Mouse (Mus musculus): ENCODE measurements at regions not wholly inside any gene's neighbourhood (a gene's known extent, or its start where the extent isn't known, plus 50 kb on each side); places are given as distances from the start of the nearest gene placed in this dataset.
A peak's percentile ranks its signal among the peaks of the same experiment; 100 is the strongest.

GRCm38 (mm10) chr14:58638337-58638696 is 504.4 kb downstream of the 1700129C05Rik start:
- no peaks in the 10 kb centered on the region for H3K9me3 ChIP-seq (ENCODE audit: low read length)
- no peak overlapping the region for H3K4me2 ChIP-seq (ENCODE audit: low read depth)
- H3K9ac ChIP-seq: no peak overlapping the region
- H3K27me3 ChIP-seq (ENCODE audit: insufficient read depth, low read length): no peaks in the 10 kb centered on the region
- no peaks in the 10 kb centered on the region for H3K36me3 ChIP-seq (ENCODE audit: insufficient read depth)
- H3K27ac ChIP-seq (ENCODE audit: low read depth, low read length): no peak overlapping the region
- H3K4me3 ChIP-seq (ENCODE audit: low read depth, low read length): no peak overlapping the region
- ATAC-seq: no peak
- H3K4me1 ChIP-seq (ENCODE audit: insufficient read depth): no peaks in the 10 kb centered on the region
- WGBS: 31% methylated on average over 7 of the region's 7 CpGs
- peak; percentile 11 for DNase-seq
- no peak for TF ChIP-seq CTCF (IDR thresholded peaks at IDR 0.05; ENCODE audit: low read depth)

- Histone ChIP-seq H3K36me3 (ENCODE audit: insufficient read depth) (no peaks in the 10 kb centered on the region), H3K4me1 (ENCODE audit: insufficient read depth) (no peaks in the 10 kb centered on the region), H3K9me3 (ENCODE audit: low read length) (no peaks in the 10 kb centered on the region), H3K9ac (no peak overlapping the region), H3K4me3 (ENCODE audit: low read depth, low read length) (no peak overlapping the region), H3K27ac (ENCODE audit: low read depth, low read length) (no peak overlapping the region), H3K4me2 (ENCODE audit: low read depth) (no peak overlapping the region), H3K27me3 (ENCODE audit: insufficient read depth, low read length) (no peaks in the 10 kb centered on the region)
- peak; percentile 23; the same call in 1 of the 2 replicates for ATAC-seq
- TF ChIP-seq CTCF (IDR thresholded peaks at IDR 0.05; ENCODE audit: low read depth): no peak
- DNase-seq: no peak
- 14% methylated on average over 13 of the region's 13 CpGs for WGBS
These were observed 505.0 kb downstream of the 1700129C05Rik start for GRCm38 (mm10) chr14:58637405-58638336.

GRCm38 (mm10) chr14:58631221-58631620 is 511.5 kb downstream of the 1700129C05Rik start:
- Histone ChIP-seq H3K36me3 (ENCODE audit: insufficient read depth) (no peaks in the 10 kb centered on the region), H3K27me3 (ENCODE audit: insufficient read depth, low read length) (no peaks in the 10 kb centered on the region), H3K27ac (ENCODE audit: low read depth, low read length) (no peak overlapping the region), H3K9me3 (ENCODE audit: low read length) (no peaks in the 10 kb centered on the region), H3K9ac (no peak overlapping the region), H3K4me2 (ENCODE audit: low read depth) (no peak overlapping the region), H3K4me3 (ENCODE audit: low read depth, low read length) (no peak overlapping the region), H3K4me1 (ENCODE audit: insufficient read depth) (no peaks in the 10 kb centered on the region)
- TF ChIP-seq CTCF (IDR thresholded peaks at IDR 0.05; ENCODE audit: low read depth): no peak
- WGBS: 63% methylated on average over 9 of the region's 9 CpGs
- no peak for ATAC-seq
- DNase-seq: no peak

GRCm38 (mm10) chr14:58628266-58628665 is 514.4 kb downstream of the 1700129C05Rik start:
- TF ChIP-seq CTCF (IDR thresholded peaks at IDR 0.05; ENCODE audit: low read depth): no peak
- WGBS: 65% methylated on average over 2 of the region's 2 CpGs
- no peak overlapping the region for H3K27ac ChIP-seq (ENCODE audit: low read depth, low read length)

GRCm38 (mm10) chr14:58626506-58627256 is 516.0 kb downstream of the 1700129C05Rik start:
- 82% methylated on average over 5 of the region's 5 CpGs for WGBS
- H3K9me3 ChIP-seq (ENCODE audit: low read length): no peaks in the 10 kb centered on the region
- no peak for DNase-seq
- no peak overlapping the region for H3K4me3 ChIP-seq (ENCODE audit: low read depth, low read length)
- no peaks in the 10 kb centered on the region for H3K36me3 ChIP-seq (ENCODE audit: insufficient read depth)
- no peaks in the 10 kb centered on the region for H3K27me3 ChIP-seq (ENCODE audit: insufficient read depth, low read length)
- no peaks in the 10 kb centered on the region for H3K4me1 ChIP-seq (ENCODE audit: insufficient read depth)
- H3K9ac ChIP-seq: no peak overlapping the region
- no peak for ATAC-seq
- H3K27ac ChIP-seq (ENCODE audit: low read depth, low read length): no peak overlapping the region
- no peak for TF ChIP-seq CTCF (IDR thresholded peaks at IDR 0.05; ENCODE audit: low read depth)
- H3K4me2 ChIP-seq (ENCODE audit: low read depth): no peak overlapping the region

More at GRCm38 (mm10) chr14:58628266-58628665, 514.4 kb downstream of the 1700129C05Rik start:
- Histone ChIP-seq H3K4me2 (ENCODE audit: low read depth) (no peak overlapping the region), H3K9ac (no peak overlapping the region), H3K9me3 (ENCODE audit: low read length) (no peaks in the 10 kb centered on the region), H3K36me3 (ENCODE audit: insufficient read depth) (no peaks in the 10 kb centered on the region), H3K4me1 (ENCODE audit: insufficient read depth) (no peaks in the 10 kb centered on the region), H3K27me3 (ENCODE audit: insufficient read depth, low read length) (no peaks in the 10 kb centered on the region), H3K4me3 (ENCODE audit: low read depth, low read length) (no peak overlapping the region)
- ATAC-seq (no peak), DNase-seq (no peak)

GRCm38 (mm10) chr14:58620186-58620585 is 522.5 kb downstream of the 1700129C05Rik start:
- H3K27ac ChIP-seq (ENCODE audit: low read depth, low read length): no peak overlapping the region
- H3K9ac ChIP-seq: no peak overlapping the region
- WGBS: 95% methylated on average over 2 of the region's 2 CpGs
- TF ChIP-seq CTCF (IDR thresholded peaks at IDR 0.05; ENCODE audit: low read depth): no peak
- no peak overlapping the region for H3K4me3 ChIP-seq (ENCODE audit: low read depth, low read length)
- no peaks in the 10 kb centered on the region for H3K36me3 ChIP-seq (ENCODE audit: insufficient read depth)
- H3K4me1 ChIP-seq (ENCODE audit: insufficient read depth): no peaks in the 10 kb centered on the region
- no peak overlapping the region for H3K4me2 ChIP-seq (ENCODE audit: low read depth)
- no peaks in the 10 kb centered on the region for H3K9me3 ChIP-seq (ENCODE audit: low read length)
- DNase-seq (no peak), ATAC-seq (no peak)
- no peaks in the 10 kb centered on the region for H3K27me3 ChIP-seq (ENCODE audit: insufficient read depth, low read length)

- 74% methylated on average over 10 of the region's 10 CpGs for WGBS
- TF ChIP-seq CTCF (IDR thresholded peaks at IDR 0.05; ENCODE audit: low read depth): no peak
- Histone ChIP-seq H3K4me1 (ENCODE audit: insufficient read depth) (no peaks in the 10 kb centered on the region), H3K36me3 (ENCODE audit: insufficient read depth) (no peaks in the 10 kb centered on the region), H3K27ac (ENCODE audit: low read depth, low read length) (no peak overlapping the region), H3K9ac (no peak overlapping the region), H3K4me3 (ENCODE audit: low read depth, low read length) (no peak overlapping the region), H3K9me3 (ENCODE audit: low read length) (no peaks in the 10 kb centered on the region), H3K4me2 (ENCODE audit: low read depth) (no peak overlapping the region), H3K27me3 (ENCODE audit: insufficient read depth, low read length) (no peaks in the 10 kb centered on the region)
- DNase-seq (no peak), ATAC-seq (no peak)
These were observed 525.0 kb downstream of the 1700129C05Rik start for GRCm38 (mm10) chr14:58617656-58618055.

Measured in forebrain, postnatal 0 days (tissue).